Mouse (Mus musculus) ES-Bruce4 (cell line): ENCODE measurements around the gene Chad.

Source experiments
- CTCF ChIP-seq: IDR thresholded peaks from one replicate; pipeline ENCODE4 v1.8.1; 2011; ENCODE audit warnings: low read depth, low read length
- EP300 ChIP-seq: IDR thresholded peaks from 2 replicates; pipeline ENCODE4 v1.6.1; 2011; ENCODE audit warnings: low read depth, low read length; ENCODE audit not compliant: insufficient read depth
- POLR2A ChIP-seq: IDR thresholded peaks from one replicate; pipeline ENCODE4 v1.8.1; 2011; ENCODE audit warnings: low read length; ENCODE audit not compliant: insufficient read depth

GRCm38 (mm10) chr11:94544422-94544821 lies 20.4 kb upstream of the Chad start:
- no peak for TF ChIP-seq POLR2A
- TF ChIP-seq CTCF, result no peak
- no peak for TF ChIP-seq EP300
